Mouse (Mus musculus) limb, embryonic 10.5 days (tissue): Measurements from ENCODE around the gene Sesn1. TPM values are rescaled to one million over a fixed set of nuclear protein-coding genes. Genes with fewer than 3 reads are reported as not detected.
A peak's percentile ranks its signal among the peaks of the same experiment; 100 is the strongest.

Source experiments
- DNase-seq: peaks from one replicate; pipeline ENCODE4 v3.0.0-alpha.2; 2017; ENCODE audit warnings: low spot score
- H3K27ac ChIP-seq: fragments of 300-500 bp; sonication (generic); 2 replicates; pipeline ENCODE4 v1.5.1; 2016; ENCODE audit warnings: mild to moderate bottlenecking
- H3K27me3 ChIP-seq: fragments of 300-500 bp; sonication (generic); 2 replicates; pipeline ENCODE4 v1.6.1; 2016; ENCODE audit warnings: low read depth, mild to moderate bottlenecking; ENCODE audit not compliant: poor library complexity, severe bottlenecking
- H3K36me3 ChIP-seq: fragments of 300-500 bp; sonication (generic); 2 replicates; pipeline ENCODE4 v1.6.1; 2016; ENCODE audit warnings: mild to moderate bottlenecking, moderate library complexity
- H3K4me1 ChIP-seq: fragments of 300-500 bp; sonication (generic); 2 replicates; pipeline ENCODE4 v1.6.1; 2016
- H3K4me3 ChIP-seq: fragments of 300-500 bp; sonication (generic); 2 replicates; pipeline ENCODE4 v1.5.1; 2016; ENCODE audit warnings: mild to moderate bottlenecking, moderate library complexity
- H3K9me3 ChIP-seq: fragments of 300-500 bp; sonication (generic); replicated peaks from 2 replicates; pipeline ENCODE4 v1.6.1; 2016; ENCODE audit warnings: mild to moderate bottlenecking
- WGBS: fragments of 180-500 bp; shearing (Covaris S2); methylation state at CpG from one replicate; pipeline ENCODE4 v1.1.7; 2016; 5-methylcytosine and 5-hydroxymethylcytosine counted together
- polyA plus RNA-seq: library from polyadenylated mRNA; unstranded; fragments of >200 nt; fragmentation: Nextera tagmentation; extraction: Ambion mirVana; gene quantifications from 2 replicates; pipeline ENCODE4 v1.2.1, GENCODE M21; 2016

The Sesn1 gene
- polyA plus RNA-seq, result 19.7 and 26.3 TPM in 2 replicates

DNA sequence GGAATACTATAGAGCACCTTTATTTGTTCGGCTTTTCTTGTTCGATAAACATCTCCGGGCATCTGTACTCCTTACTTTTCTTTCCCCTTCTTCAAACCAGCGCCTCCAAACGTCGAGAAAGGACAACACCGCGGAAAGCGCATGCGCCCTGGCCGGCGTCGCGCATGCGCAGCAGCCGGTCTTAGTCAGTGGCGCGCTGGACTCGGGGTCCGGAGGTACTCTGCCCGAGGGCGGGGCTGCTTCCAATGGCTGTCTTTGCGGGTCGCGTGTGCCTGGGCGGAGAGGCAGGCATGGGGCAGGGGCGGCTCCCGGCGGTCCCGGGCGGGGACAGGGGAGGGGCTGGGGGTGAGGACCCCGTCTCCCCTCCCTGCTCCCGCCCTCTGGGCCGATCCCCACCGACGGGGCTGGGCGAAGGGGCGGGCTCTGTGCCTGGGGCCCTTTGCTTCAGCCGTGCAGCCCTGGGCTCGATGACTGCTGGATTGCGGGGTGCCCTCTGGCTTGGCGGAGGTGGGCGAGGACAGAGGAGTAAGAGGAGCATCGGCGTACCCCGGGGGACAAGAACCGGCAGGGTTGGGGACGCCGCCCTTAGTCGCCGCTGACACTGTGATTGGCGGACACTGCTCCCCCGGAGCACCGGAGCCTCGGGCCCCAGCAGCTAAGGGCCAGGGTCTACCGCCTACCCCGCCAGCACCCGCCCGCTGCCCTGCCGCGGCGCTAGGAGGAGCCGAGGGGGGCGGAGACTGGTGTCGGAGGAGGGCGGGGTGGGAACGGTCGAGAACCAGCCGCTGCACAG is at the start of gene Sesn1, which contains the start of gene Cep57l1:
TSS of gene Sesn1 (plus strand) at position 165 of the 793 bp plus-strand sequence.
TSS of gene Cep57l1 (minus strand) at position 101 of the 793 bp plus-strand sequence.
- no peaks in the 10 kb centered on the region for H3K9me3 ChIP-seq
- H3K36me3 ChIP-seq, result no peaks in the 10 kb centered on the region
- peak within 1 kb of the TSS; percentile 86 for H3K27ac ChIP-seq
- H3K4me1 ChIP-seq, result peaks cover 27% of the 10 kb centered on the region
- H3K27me3 ChIP-seq, result no peaks in the 10 kb centered on the region
- WGBS, result 1% methylated on average over 68 of the region's 69 CpGs
- H3K4me3 ChIP-seq, result peak within 1 kb of the TSS; percentile 76
- DNase-seq, result peak; percentile 95

DNA sequence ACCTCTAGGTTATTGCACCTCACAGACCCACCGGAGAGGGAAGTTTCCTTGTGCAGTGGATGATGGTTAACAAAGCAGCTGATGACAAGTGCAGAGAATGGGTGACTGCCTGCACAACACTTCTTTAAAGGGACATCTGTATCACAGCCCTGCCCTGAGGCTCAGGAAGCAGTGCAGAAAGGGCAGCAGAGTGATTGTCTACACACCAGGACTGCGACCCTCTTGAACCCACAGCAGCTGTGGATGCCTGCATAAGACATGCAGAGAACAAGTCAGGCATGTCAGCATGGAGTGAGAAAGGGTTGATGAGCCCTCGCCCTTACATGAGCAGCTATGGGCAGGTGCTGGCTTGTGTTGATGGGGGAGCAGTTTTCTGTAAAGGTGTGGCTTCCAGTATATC is 48.9 kb upstream of the Sesn1 start:
- H3K36me3 ChIP-seq, result no peaks in the 10 kb centered on the region
- no peaks in the 10 kb centered on the region for H3K9me3 ChIP-seq
- H3K4me3 ChIP-seq, result no peak overlapping the region
- no peak for DNase-seq
- H3K27me3 ChIP-seq, result no peaks in the 10 kb centered on the region
- WGBS, result 84% methylated on average over 3 of the region's 3 CpGs
- no peak overlapping the region for H3K27ac ChIP-seq
- H3K4me1 ChIP-seq, result no peaks in the 10 kb centered on the region

DNA sequence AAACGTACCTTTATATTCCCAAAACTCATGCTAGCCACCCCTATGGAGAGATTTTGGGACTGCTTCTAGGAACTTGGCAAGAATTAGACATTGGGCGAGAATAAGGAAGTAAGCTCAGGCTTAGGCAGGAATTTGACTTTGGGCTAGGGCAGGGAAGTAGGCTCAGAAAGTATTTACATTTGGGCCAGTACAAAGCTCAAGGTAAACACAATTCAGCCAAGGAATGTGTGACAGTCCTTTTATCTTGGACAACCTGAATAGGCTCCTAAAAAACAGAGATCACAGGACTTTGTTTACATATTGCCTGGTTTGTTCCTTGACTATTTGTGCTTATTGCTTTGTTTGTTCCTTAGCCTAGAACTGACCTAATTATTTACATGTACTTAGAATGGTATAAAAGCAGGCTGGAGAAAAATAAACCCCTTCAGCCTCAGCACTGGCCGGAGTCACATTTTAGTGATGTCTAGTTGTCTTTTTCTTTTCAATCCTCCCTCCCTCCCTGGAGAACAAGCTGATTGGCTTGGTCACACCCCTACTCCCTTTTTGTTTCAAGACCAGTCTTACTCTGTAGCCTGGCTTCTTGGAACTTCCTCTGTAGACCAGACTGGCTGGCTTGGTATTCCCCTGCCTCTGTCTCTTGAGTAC is 45.9 kb upstream of the Sesn1 start:
- Histone ChIP-seq H3K27me3 (no peaks in the 10 kb centered on the region), H3K4me3 (no peak overlapping the region), H3K36me3 (no peaks in the 10 kb centered on the region), H3K4me1 (no peaks in the 10 kb centered on the region), H3K9me3 (no peaks in the 10 kb centered on the region), H3K27ac (no peak overlapping the region)
- DNase-seq, result no peak
- 80% methylated on average over 3 of the region's 3 CpGs for WGBS

DNA sequence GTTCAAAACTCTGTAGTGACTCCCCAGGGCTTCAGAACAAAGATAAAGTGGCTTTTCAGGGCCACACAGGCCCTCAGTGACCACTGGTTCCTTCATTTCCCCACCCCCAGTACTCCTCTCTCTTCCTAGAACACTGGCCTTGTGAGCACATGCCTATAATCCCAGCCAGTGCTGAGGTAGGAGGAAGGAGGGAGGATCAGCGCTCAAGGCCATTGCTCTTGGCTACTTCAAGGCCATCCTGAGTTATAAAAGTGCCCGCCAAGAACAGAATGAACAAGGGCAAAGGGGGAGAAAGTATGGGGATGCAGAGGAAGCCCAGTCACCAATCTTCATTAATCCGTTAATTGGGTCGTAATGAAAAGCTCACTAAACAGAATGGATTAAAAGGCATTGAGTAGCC is 44.1 kb upstream of the Sesn1 start:
- 94% methylated on average over 4 of the region's 4 CpGs for WGBS
- DNase-seq, result no peak
- H3K27me3 ChIP-seq, result no peaks in the 10 kb centered on the region

DNA sequence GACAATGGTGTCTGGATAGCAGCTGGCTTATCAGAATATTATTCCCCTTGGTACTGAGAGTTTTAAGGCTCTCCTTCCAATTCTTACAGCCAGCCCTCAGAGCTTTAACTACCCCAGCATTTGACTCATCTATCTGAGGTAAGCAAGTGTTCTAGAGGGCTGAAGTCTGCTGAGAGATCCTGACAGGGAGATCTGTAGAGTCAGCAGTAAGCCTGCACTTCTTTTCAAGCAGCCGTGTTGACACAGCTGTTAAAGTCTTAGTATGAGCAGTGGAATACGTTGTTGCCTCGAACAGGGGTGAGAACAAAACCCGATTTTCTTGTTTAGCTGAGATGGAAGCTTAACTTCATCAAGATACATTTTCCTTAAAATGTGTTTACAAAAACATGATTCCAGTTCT is 43.5 kb upstream of the Sesn1 start:
- Histone ChIP-seq H3K27me3 (no peaks in the 10 kb centered on the region), H3K36me3 (no peaks in the 10 kb centered on the region), H3K9me3 (no peaks in the 10 kb centered on the region), H3K4me3 (no peak overlapping the region), H3K27ac (no peak overlapping the region), H3K4me1 (no peaks in the 10 kb centered on the region)
- no peak for DNase-seq
- 84% methylated on average over 4 of the region's 4 CpGs for WGBS

More for the DNA sequence above, 44.1 kb upstream of the Sesn1 start:
- Histone ChIP-seq H3K9me3 (no peaks in the 10 kb centered on the region), H3K27ac (no peak overlapping the region), H3K4me3 (no peak overlapping the region), H3K36me3 (no peaks in the 10 kb centered on the region), H3K4me1 (no peaks in the 10 kb centered on the region)

DNA sequence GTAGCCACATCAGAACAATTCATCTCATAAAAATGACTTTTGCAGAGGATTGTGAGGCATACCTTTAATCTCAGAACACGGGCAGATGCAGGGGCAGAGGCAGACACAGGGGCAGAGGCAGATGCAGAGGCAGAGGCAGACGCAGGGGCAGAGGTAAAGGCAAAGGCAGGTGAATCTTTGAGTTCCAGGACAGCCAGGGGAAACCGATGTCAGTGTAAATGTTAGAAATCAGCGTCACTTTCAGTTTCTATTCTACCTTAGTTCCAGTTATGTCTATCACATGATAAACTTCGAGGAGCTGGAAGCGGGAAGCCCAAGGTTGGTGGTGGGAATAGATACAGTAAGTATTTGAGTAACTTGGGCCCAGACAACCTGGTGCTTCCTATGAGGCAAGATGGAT is 42.5 kb upstream of the Sesn1 start:
- no peaks in the 10 kb centered on the region for H3K4me1 ChIP-seq
- WGBS, result 92% methylated on average over 6 of the region's 6 CpGs
- no peaks in the 10 kb centered on the region for H3K36me3 ChIP-seq
- DNase-seq, result no peak
- no peaks in the 10 kb centered on the region for H3K27me3 ChIP-seq
- H3K4me3 ChIP-seq, result no peak overlapping the region
- H3K27ac ChIP-seq, result no peak overlapping the region
- no peaks in the 10 kb centered on the region for H3K9me3 ChIP-seq

DNA sequence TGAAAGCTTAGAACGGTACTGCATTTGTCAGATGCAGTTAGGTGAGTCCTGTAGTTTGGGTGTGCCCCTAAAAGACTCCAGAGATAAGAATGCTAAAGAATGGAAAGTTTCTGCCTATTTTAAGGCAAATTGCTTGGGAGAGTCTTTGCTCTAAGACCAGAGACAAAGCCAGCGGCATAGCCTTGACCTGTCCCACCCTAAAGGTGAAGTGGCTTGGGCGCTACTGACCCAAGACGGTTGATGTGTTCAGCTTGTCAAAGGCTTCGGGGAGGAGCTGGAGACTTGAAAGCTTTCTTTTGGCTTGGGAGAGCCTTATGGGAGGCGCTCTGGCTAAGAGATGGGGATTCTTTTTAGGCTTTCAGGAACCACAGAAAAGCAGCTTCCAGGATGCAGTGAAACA is 17.4 kb upstream of the Sesn1 start:
- peaks cover 15% of the 10 kb centered on the region for H3K36me3 ChIP-seq
- H3K4me3 ChIP-seq, result no peak overlapping the region
- 95% methylated on average over 6 of the region's 6 CpGs for whole genome bisulfite sequencing
- H3K4me1 ChIP-seq, result no peaks in the 10 kb centered on the region
- H3K27ac ChIP-seq, result no peak overlapping the region
- no peaks in the 10 kb centered on the region for H3K27me3 ChIP-seq
- no peak for DNase-seq
- no peaks in the 10 kb centered on the region for H3K9me3 ChIP-seq

DNA sequence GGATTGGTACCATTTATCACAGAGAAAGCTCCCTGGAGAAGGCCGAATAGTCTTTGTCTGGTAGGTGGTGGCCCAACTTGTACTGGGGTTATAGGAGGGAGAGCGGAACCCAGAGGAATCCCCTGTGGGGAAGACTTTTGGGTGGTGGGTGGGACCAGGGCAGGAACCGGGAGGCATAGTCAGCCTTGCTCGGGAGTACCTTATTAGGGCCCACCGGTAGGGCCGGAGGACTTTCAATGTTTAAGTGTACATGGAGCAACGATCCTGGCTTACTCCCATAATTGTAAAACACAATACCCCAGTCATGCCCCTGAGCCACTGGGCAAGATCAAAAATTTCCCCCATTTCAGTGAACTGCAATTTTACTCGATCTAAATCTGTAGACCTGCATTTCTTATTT is 12.5 kb upstream of the Sesn1 start:
- 96% methylated on average over 8 of the region's 8 CpGs for WGBS
- Histone ChIP-seq H3K27me3 (no peaks in the 10 kb centered on the region), H3K9me3 (no peaks in the 10 kb centered on the region), H3K4me3 (no peak overlapping the region), H3K27ac (no peak overlapping the region), H3K36me3 (peaks cover 64% of the 10 kb centered on the region), H3K4me1 (no peaks in the 10 kb centered on the region)
- DNase-seq, result no peak

DNA sequence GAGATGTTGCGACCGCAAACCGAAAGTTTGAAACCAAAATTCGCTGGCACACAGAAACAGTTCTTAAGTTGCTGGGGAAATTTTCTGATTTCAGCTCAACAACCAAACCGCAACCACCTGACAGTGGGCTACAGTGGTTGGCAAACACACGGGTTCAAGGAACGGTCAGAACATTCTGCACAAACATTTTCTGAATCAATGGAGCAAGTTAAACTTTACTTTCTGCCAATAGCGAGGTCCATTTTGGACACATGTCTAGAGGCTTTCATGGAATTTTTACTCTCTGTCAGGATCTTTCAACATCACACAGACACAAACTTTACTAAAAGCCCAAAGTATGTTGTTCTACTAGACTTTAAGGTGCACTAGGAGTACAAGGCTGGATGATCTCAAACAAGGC is 6.3 kb upstream of the Sesn1 start:
- H3K4me3 ChIP-seq, result no peak overlapping the region
- 99% methylated on average over 8 of the region's 8 CpGs for WGBS
- no peak for DNase-seq
- H3K36me3 ChIP-seq, result peaks cover 50% of the 10 kb centered on the region
- H3K9me3 ChIP-seq, result no peaks in the 10 kb centered on the region
- no peaks in the 10 kb centered on the region for H3K4me1 ChIP-seq
- no peak overlapping the region for H3K27ac ChIP-seq
- no peaks in the 10 kb centered on the region for H3K27me3 ChIP-seq

DNA sequence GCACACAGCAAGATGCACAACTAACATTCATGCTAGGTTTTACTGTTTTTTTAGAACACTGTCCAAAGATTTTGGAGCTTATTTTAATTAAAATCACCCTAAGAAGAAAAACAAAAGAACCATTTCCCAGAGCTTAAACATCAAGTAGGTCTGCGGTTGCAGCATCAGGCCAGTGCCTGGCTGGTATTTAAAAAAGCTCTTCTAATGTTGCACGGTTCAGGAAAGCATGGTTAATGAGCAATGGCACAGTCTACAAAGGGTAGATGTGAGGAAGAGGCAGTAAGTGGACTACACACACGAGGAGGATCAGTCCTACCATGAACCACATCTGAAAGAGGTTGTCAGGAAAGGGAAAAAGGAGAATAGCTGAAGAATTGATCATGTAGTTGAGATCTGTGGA is 5.0 kb upstream of the Sesn1 start:
- Histone ChIP-seq H3K4me1 (no peaks in the 10 kb centered on the region; the same call in 1 of the 2 replicates), H3K36me3 (peaks cover 38% of the 10 kb centered on the region), H3K9me3 (no peaks in the 10 kb centered on the region), H3K27ac (no peak overlapping the region), H3K27me3 (no peaks in the 10 kb centered on the region), H3K4me3 (no peak overlapping the region)
- DNase-seq, result no peak
- 93% methylated on average over 3 of the region's 3 CpGs for WGBS

DNA sequence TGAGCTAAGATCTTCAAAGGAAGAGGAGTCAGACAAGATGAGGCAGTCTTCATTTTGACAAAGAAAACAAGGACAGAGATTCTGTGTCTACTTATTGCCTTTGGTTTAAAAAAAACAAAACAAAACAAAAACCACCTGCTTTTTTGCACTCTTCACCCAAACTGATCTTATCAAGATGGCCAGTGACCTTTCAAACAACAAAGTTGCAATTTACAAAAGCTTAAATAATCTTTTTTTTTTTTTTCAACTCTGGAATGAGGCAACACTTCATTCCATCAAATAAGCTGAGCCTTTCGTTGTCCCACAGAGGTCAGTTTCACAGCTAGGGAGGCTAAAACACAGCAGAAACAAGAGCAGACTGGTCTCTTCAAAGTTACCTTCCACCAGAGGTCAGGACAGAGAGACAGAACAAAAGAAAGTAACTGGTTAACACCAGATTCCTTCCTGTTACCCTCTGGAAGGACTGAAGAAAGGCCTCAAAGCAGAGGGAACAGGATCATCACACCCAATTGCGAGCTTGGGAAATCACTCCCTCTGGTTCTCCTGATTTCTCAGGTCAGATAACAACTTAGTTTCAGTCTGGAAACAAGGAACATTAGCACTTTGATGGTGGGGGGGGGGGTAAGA is 3.9 kb upstream of the Sesn1 start:
- H3K36me3 ChIP-seq, result peaks cover 26% of the 10 kb centered on the region
- 76% methylated on average over 2 of the region's 2 CpGs for WGBS
- H3K9me3 ChIP-seq, result no peaks in the 10 kb centered on the region
- H3K27me3 ChIP-seq, result no peaks in the 10 kb centered on the region
- H3K4me1 ChIP-seq, result peaks cover 4% of the 10 kb centered on the region; the same call in 1 of the 2 replicates
- no peak overlapping the region for H3K4me3 ChIP-seq
- DNase-seq, result no peak
- no peak overlapping the region for H3K27ac ChIP-seq

DNA sequence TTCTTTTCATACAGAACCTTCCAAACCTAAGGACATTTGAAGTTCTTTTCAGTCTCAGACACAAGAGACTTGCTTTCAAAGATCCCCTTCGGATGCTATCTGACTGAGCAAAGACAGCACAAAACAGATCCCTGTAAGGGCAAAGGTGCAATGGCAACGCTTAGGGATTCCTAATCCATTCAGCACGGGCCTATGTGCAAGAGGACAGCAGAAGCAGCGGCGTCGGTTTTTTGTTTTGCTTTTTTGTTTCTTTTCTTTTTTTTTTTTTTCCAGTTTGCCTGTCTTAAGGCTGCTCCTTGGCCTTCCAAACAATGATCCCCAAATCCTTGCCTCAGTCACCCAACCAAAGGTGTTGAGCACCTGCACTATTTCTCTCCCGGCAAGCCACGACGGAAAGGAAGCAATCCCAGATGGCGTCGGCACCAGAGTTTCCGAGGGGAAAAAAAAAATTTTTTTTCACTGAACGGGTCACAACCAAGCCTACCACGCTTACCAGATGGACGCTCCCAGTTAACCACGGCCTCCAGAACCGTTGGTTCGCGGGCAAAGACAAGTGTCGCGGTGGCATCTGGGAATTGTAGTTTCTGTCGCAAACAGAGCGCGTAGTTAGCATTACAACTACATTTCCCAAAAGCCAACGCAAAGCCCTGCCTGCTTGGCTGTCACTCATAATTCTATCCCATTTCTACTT is 510 bp upstream of the Sesn1 start:
- H3K9me3 ChIP-seq, result no peaks in the 10 kb centered on the region
- no peaks in the 10 kb centered on the region for H3K27me3 ChIP-seq
- H3K27ac ChIP-seq, result peak overlapping the region; percentile 86
- peaks cover 27% of the 10 kb centered on the region for H3K4me1 ChIP-seq
- no peaks in the 10 kb centered on the region for H3K36me3 ChIP-seq
- H3K4me3 ChIP-seq, result peak overlapping the region; percentile 76
- WGBS, result 4% methylated on average over 25 of the region's 25 CpGs
- peak; percentile 82 for DNase-seq
